Mouse (Mus musculus): ENCODE results near the gene Lsm3.

Gene Lsm3

GRCm38 (mm10) chr6:91510211-91510610 lies 5.5 kb upstream of the Lsm3 start:
- DNase-seq (ENCODE audit: low read depth, low spot score), result no peak

- no peak for DNase-seq (ENCODE audit: low read depth, low spot score)
These were observed 1.6 kb upstream of the Lsm3 start for GRCm38 (mm10) chr6:91514135-91514534.

GRCm38 (mm10) chr6:91514737-91515362 lies 878 bp upstream of the Lsm3 start:
- DNase-seq (ENCODE audit: low read depth, low spot score), result no peak

- DNase-seq (ENCODE audit: low read depth, low spot score), result no peak
These were observed 2.8 kb downstream of the Lsm3 start for GRCm38 (mm10) chr6:91518454-91519020.

GRCm38 (mm10) chr6:91522816-91523215 lies 7.1 kb downstream of the Lsm3 start:
- DNase-seq (ENCODE audit: low read depth, low spot score), result no peak

- DNase-seq (ENCODE audit: low read depth, low spot score), result no peak
These were observed 9.8 kb downstream of the Lsm3 start for GRCm38 (mm10) chr6:91525544-91525943.

- no peak for DNase-seq (ENCODE audit: low read depth, low spot score)
These were observed 11.6 kb downstream of the Lsm3 start for GRCm38 (mm10) chr6:91527227-91527860.

GRCm38 (mm10) chr6:91528265-91528664 lies 12.5 kb downstream of the Lsm3 start:
- DNase-seq (ENCODE audit: low read depth, low spot score), result no peak

GRCm38 (mm10) chr6:91530673-91531072 lies 14.9 kb downstream of the Lsm3 start:
- no peak for DNase-seq (ENCODE audit: low read depth, low spot score)

- no peak for DNase-seq (ENCODE audit: low read depth, low spot score)
These were observed 15.5 kb downstream of the Lsm3 start for GRCm38 (mm10) chr6:91531276-91531675.

- no peak for DNase-seq (ENCODE audit: low read depth, low spot score)
These were observed 16.9 kb downstream of the Lsm3 start for GRCm38 (mm10) chr6:91532661-91533060.

- no peak for DNase-seq (ENCODE audit: low read depth, low spot score)
These were observed 17.6 kb downstream of the Lsm3 start for GRCm38 (mm10) chr6:91533359-91533758.

- no peak for DNase-seq (ENCODE audit: low read depth, low spot score)
These were observed 18.0 kb downstream of the Lsm3 start for GRCm38 (mm10) chr6:91533771-91534170.

GRCm38 (mm10) chr6:91534268-91534667 lies 18.5 kb downstream of the Lsm3 start:
- no peak for DNase-seq (ENCODE audit: low read depth, low spot score)

GRCm38 (mm10) chr6:91535231-91535630 lies 19.5 kb downstream of the Lsm3 start:
- no peak for DNase-seq (ENCODE audit: low read depth, low spot score)

- no peak for DNase-seq (ENCODE audit: low read depth, low spot score)
These were observed 20.5 kb downstream of the Lsm3 start for GRCm38 (mm10) chr6:91536047-91536765.

GRCm38 (mm10) chr6:91541276-91541675 lies 25.5 kb downstream of the Lsm3 start:
- no peak for DNase-seq (ENCODE audit: low read depth, low spot score)

GRCm38 (mm10) chr6:91543056-91543455 lies 27.3 kb downstream of the Lsm3 start:
- no peak for DNase-seq (ENCODE audit: low read depth, low spot score)

- DNase-seq (ENCODE audit: low read depth, low spot score), result no peak
These were observed 30.6 kb downstream of the Lsm3 start for GRCm38 (mm10) chr6:91546241-91546884.

GRCm38 (mm10) chr6:91547313-91547712 lies 31.6 kb downstream of the Lsm3 start:
- DNase-seq (ENCODE audit: low read depth, low spot score), result no peak

GRCm38 (mm10) chr6:91549621-91550020 lies 33.9 kb downstream of the Lsm3 start:
- no peak for DNase-seq (ENCODE audit: low read depth, low spot score)

GRCm38 (mm10) chr6:91551671-91552070 lies 35.9 kb downstream of the Lsm3 start:
- DNase-seq (ENCODE audit: low read depth, low spot score), result no peak

Data from c-Kit-negative CD71-positive TER-119-positive erythroid progenitor cells, embryonic 14.5 days (primary cell).